Mouse (Mus musculus) heart, postnatal 4 days (tissue): ENCODE data around the gene Nmi. TPM values are rescaled to one million over a fixed set of nuclear protein-coding genes. Genes with fewer than 3 reads are reported as not detected.

Experiments used
- DNase-seq: peaks from one replicate; pipeline ENCODE4 v3.0.0; 2021
- total RNA-seq, 2 experiments: library from RNA; stranded (reverse); gene quantifications; 2 replicates each; pipeline ENCODE4 v1.2.3; 2021

The Nmi gene
- total RNA-seq, 2 experiments from 2014 or later, result 7.0 to 7.5 TPM

- no peak for DNase-seq
Measured at GRCm38 (mm10) chr2:51941832-51942231, 31.5 kb downstream of the Nmi start.

- DNase-seq, result no peak
Measured at GRCm38 (mm10) chr2:51938750-51939149, 34.5 kb downstream of the Nmi start.

DNA sequence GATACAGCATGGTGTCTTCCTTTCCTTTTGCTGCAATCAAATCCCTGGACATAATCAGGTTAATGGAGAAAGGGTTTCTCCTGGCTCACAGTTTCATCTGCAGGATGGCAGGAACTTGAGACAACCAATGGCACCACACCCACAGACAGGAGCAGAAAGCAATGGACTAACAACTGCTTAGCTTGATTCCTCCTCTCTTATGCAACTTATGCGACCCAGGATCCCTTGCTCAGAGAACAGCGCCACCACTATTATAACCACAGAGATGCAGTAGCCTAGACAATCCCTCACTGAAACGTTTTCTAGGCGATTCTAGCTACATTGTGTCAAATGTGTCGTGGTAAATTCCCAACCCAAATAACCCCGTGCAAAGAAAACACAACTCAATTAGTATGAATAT is 36.3 kb downstream of the Nmi start:
- DNase-seq, result no peak

DNA sequence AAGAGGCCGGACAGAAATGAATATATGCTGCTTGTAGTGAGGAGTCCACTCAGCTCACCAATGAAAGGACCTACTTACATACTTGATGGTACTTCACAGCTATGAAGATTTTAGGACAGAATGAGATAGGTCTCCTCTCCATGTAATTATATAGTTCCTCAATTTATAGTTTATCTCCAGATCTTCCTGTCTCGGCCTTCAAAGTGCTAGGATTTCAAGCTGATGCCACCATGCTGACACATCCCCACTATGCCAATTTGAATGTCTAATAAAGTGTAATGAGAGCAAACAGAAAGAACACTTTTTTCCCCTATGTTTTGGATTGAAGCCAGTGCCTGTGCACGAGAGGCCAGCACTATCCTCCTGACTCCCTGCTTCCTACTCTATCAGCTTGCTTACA is 36.7 kb downstream of the Nmi start:
- DNase-seq, result no peak

DNA sequence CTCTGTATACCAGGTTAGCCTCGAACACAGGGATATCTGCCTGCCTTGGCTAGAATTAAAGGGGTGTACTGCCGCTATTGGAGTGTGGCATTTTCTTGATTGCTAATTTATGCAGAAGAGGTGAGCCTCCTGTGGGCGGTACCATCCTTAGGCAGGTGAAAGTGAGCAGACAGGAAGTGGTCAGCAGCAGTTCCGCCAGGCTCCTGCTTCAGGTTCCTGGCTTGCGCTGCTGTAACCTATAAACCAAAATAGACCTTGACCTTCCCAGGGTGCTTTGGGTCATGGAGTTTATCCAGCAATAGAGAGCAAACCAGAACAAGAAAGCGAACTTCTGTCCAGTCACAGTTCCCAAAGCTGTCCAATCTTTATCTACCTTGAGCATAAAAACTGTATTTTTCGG is 37.4 kb downstream of the Nmi start:
- DNase-seq, result no peak

GRCm38 (mm10) chr2:51934574-51935334 is 38.5 kb downstream of the Nmi start, which contains the start of gene Rbm43:
TSS of gene Rbm43 (minus strand) at chr2:51935163.
- DNase-seq, result peak; percentile 76

DNA sequence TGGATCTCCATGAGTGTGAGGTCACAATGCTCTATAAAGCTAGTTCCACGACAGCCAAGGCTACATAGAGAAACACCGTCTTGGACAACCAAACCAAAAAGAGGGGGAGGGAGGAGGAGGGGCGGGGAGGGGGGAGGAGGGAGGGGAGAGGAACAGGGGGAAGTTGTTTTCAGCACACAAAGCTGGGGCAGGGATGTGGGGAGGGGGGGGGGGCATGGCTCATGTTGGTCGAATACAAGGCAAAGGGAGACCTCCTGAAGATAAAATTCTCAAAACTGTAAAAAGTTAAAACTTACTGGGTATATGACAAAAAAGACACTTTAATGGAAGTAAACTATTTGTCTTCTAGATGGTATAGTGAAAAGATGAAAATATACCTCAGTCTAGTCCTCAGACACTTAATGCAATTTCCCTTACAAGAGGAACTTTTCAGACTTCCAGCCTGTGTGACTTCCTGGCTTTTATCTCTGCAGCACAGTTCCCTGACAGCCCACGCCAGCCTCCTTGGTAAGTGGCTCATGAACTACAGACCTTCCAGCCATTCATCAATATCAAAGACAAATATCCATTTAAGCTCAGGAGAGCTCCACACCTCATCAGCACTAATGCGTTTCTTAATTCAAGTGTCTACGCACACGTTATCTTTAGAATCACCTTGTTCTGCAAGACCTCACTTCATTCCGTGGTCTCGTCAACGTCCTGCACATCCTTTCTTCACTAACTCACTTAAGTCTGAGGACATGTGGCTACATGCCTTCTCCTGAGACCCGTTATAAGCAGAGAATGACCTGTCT is 39.8 kb downstream of the Nmi start:
- no peak for DNase-seq

- DNase-seq, result no peak
Measured at GRCm38 (mm10) chr2:51931241-51931640, 42.1 kb downstream of the Nmi start.

DNA sequence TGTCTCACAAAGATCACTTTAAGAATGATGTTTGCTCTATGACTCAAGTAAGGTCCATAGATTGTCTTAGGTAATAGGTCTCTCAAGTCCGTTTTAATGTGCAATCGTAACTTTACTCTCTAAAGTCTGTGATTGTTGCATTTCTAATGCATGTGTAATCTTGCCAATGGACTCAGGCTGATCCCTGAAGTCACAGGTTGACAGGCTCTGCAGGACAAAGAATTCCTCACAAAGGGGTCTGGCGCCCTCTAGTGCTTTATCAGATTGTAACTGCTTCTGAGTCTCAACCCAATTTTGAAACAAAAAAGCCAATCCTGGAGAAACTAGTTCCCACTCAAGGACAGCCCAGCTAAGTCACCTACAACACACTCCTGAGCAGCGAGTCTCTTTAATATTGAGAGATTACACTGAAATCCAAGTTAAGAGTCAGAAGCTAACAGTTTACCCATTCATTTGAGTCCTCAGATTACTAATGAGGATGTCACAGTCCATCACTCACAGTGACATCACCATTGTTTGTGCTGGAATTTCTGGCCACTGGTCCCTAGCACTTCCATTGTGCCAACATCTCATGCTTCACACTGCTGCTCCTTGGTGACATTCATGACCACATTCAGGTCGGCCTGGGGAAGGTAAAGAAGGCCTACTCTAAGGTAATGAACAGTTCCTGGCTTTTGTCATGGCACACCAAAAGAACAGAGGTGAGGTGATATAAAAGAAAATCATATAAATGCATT is 58.2 kb downstream of the Nmi start:
- DNase-seq, result peak; percentile 81

DNA sequence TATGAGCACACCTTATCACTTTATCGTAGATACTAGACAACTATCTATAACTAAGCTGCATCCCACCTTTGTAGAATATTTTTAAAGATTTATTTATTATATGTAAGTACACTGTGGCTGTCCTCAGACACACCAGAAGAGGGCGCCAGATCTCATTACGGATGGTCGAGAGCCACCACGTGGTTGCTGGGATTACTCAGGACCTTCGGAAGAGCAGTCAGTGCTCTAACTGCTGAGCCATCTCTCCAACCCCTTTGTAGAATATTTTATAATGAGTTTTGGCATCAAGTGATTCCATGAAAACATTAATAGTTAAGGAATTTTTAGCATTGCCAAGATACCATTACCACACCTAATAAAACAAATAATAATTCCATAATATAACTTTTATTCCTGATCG is 58.8 kb downstream of the Nmi start:
- no peak for DNase-seq

DNA sequence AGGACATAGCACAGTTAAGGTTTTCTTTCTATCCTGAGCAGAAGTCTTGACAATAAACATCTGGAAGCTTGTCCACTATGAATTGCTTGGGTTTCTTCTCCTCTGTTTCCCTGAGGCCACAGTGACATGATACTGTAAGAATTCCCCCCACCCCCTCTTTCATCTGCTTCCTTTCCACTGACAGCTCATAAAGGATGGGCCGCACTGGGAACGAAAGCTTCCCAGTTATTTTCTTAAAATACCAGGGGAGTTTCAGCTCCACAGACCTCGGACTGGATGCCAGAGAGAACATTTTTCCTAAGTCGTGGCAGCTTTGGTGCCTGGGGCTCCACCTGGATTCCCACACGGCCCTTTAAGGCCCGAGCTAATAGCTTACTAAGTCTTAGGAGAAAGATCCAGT is 60.6 kb downstream of the Nmi start:
- no peak for DNase-seq

GRCm38 (mm10) chr2:51911864-51912263 is 61.4 kb downstream of the Nmi start:
- no peak for DNase-seq

- DNase-seq, result no peak
Measured at GRCm38 (mm10) chr2:51907538-51908110, 65.7 kb downstream of the Nmi start.

GRCm38 (mm10) chr2:51905637-51906036 is 67.7 kb downstream of the Nmi start:
- DNase-seq, result no peak

Other genes with a start within 250 kb of the Nmi start
- 1 to 10 TPM; 8.6 to 9.2 TPM for gene Rbm43, start 38.3 kb downstream of the Nmi start, total RNA-seq
- gene Tnfaip6, start 64.5 kb upstream of the Nmi start, total RNA-seq, result 1 to 10 TPM; 4.2 to 4.4 TPM
- 10 to 100 TPM; 34.2 to 35.8 TPM for gene Rif1, start 99.3 kb upstream of the Nmi start, total RNA-seq